Mouse (Mus musculus) heart, adult 2 months (tissue): ENCODE measurements around the gene Il1rl2.

Source experiments
- CTCF ChIP-seq: fragments of 200-600 bp; IDR thresholded peaks from 2 replicates; pipeline ENCODE4 v1.8.1; 2022; ENCODE audit warnings: antibody characterized with exemption, mild to moderate bottlenecking, moderate library complexity
- POLR2A ChIP-seq: fragments of 200-500 bp; IDR thresholded peaks from 2 replicates; pipeline ENCODE4 v1.6.1; 2011; ENCODE audit warnings: mild to moderate bottlenecking, low read depth, low read length, control low read depth; ENCODE audit not compliant: insufficient read depth

DNA sequence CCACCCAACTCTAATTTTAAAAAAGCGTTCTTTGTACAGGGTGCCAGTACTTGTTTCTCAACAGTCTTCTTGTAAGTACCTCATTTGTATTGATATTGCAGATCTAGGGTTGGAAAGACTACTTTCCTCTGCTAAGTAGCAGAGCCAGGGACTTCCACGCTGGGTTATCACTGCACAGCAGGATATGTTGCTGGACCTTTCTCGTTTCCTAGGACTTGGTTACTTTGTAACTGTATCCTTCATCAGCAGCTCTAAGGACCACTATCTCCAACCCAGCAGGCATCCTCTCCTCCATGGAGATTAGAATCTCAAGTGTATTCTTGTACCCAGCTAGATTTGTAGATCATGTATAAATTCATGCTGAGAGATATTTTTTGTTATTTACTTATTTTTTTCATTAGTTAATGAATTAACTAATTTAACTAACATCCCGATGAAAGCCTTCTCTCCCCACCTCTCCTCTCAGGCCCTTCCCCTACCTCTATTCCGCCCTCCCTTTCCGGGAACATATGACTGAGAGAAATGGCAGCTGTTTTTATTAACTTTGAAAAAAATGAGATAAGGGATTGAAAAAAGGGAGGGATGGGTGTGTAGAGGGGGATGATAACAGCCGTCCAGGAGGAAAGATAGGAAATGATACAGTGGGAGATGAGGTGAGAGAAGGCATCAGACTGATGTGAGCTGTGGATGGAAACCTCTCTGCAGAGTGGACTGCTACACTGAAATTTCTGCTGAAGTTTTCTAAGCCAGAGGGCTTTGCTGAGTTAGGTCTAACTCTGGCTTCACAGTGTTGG is 90.7 kb downstream of the Il1rl2 start:
- TF ChIP-seq POLR2A, result no peak
- no peak for TF ChIP-seq CTCF
